Mouse (Mus musculus): Measurements from ENCODE around the gene Themis2. TPM values are rescaled to one million over a fixed set of nuclear protein-coding genes. Genes with fewer than 3 reads are reported as not detected.
A peak's percentile ranks its signal among the peaks of the same experiment; 100 is the strongest.

Themis2 gene
- total and polyA plus RNA-seq, 3 experiments: 9.3 to 35.7 (median 14.2) TPM

- Histone ChIP-seq H3K79me2 (replicated peaks; ENCODE audit: control insufficient read depth, extremely low read depth, insufficient read depth, poor library complexity, severe bottlenecking) (peaks cover 10% of the 10 kb centered on the region), H3K4me3 (replicated peaks in 1 of 3; ENCODE audit: low read depth in 2 of 3, low read length in 2 of 3, poor library complexity in 1 of 3) (no peak overlapping the region), H3K27me3 (replicated peaks) (no peaks in the 10 kb centered on the region), H3K27ac (ENCODE audit: insufficient read depth, low read depth) (no peak overlapping the region), H3K36me3 (replicated peaks in 1 of 2; ENCODE audit: control insufficient read depth in 1 of 2, insufficient read depth in 1 of 2, low read length in 1 of 2) (peaks cover 67 to 90% of the 10 kb centered on the region in 2 experiments), H3K9ac (ENCODE audit: insufficient read depth, low read depth) (no peak overlapping the region), H3K9me3 (replicated peaks; ENCODE audit: low read length) (no peaks in the 10 kb centered on the region), H3K4me1 (ENCODE audit: control insufficient read depth in 1 of 2, insufficient read depth in 2 of 2) (peaks cover 16 to 58% of the 10 kb centered on the region in 2 experiments), H3K4me2 (ENCODE audit: insufficient read depth, low read depth, poor library complexity, severe bottlenecking) (no peak overlapping the region)
- in situ Hi-C loops (cut with MboI; ENCODE audit: low pct_ligation_motif_present, low pct_unique_long_range_greater_than_20kb, low sequenced_read_pairs) (loop anchor here (5.0 kb wide), 1 partner anchor 42 kb away; no protein-coding TSS in a partner anchor), dilution Hi-C loops (cut with MboI; ENCODE audit: extremely low pct_ligation_motif_present, extremely low pct_unique_long_range_greater_than_20kb, low sequenced_read_pairs) (no loop called here)
- TF ChIP-seq POLR2A (IDR thresholded peaks at IDR 0.05; ENCODE audit: low read depth, low read length): 0 out of 2 replicates have a peak, but pooled peaks have one; percentile 27
- no peak for TF ChIP-seq E2F4 (IDR thresholded peaks at IDR 0.05; ENCODE audit: insufficient replicate concordance, low read depth, low read length)
- no peak for DNase-seq (ENCODE audit: extremely low read depth)
Observed at GRCm38 (mm10) chr4:132774905-132775304, 21.3 kb downstream of the Themis2 start.

- in situ Hi-C loops (cut with MboI; ENCODE audit: low pct_ligation_motif_present, low pct_unique_long_range_greater_than_20kb, low sequenced_read_pairs): no loop called here
- Histone ChIP-seq H3K9ac (ENCODE audit: insufficient read depth, low read depth) (no peak overlapping the region), H3K4me1 (ENCODE audit: control insufficient read depth in 1 of 2, insufficient read depth in 2 of 2) (peaks cover 0 to 43% of the 10 kb centered on the region in 2 experiments; a peak in 2 of 4 replicates), H3K79me2 (replicated peaks; ENCODE audit: control insufficient read depth, extremely low read depth, insufficient read depth, poor library complexity, severe bottlenecking) (peaks cover 25% of the 10 kb centered on the region), H3K36me3 (replicated peaks in 1 of 2; ENCODE audit: control insufficient read depth in 1 of 2, insufficient read depth in 1 of 2, low read length in 1 of 2) (peaks cover 57 to 72% of the 10 kb centered on the region in 2 experiments), H3K27ac (ENCODE audit: insufficient read depth, low read depth) (no peak overlapping the region), H3K27me3 (replicated peaks) (no peaks in the 10 kb centered on the region), H3K4me3 (replicated peaks in 1 of 3; ENCODE audit: low read depth in 2 of 3, low read length in 2 of 3, poor library complexity in 1 of 3) (no peak overlapping the region), H3K4me2 (ENCODE audit: insufficient read depth, low read depth, poor library complexity, severe bottlenecking) (no peak overlapping the region), H3K9me3 (replicated peaks; ENCODE audit: low read length) (no peaks in the 10 kb centered on the region)
- dilution Hi-C loops (cut with MboI; ENCODE audit: extremely low pct_ligation_motif_present, extremely low pct_unique_long_range_greater_than_20kb, low sequenced_read_pairs): no loop called here
- TF ChIP-seq ZNF384 (IDR thresholded peaks at IDR 0.05; ENCODE audit: low read depth, low read length) (no peak), E2F4 (IDR thresholded peaks at IDR 0.05; ENCODE audit: insufficient replicate concordance, low read depth, low read length) (no peak)
- no peak for DNase-seq (ENCODE audit: extremely low read depth)
Observed at GRCm38 (mm10) chr4:132771776-132772175, 24.4 kb downstream of the Themis2 start.

- no peaks in the 10 kb centered on the region for H3K9me3 ChIP-seq (replicated peaks; ENCODE audit: low read length)
- peak within 1 kb of the TSS; percentile 34; the same call in 1 of the 2 replicates for H3K27ac ChIP-seq (ENCODE audit: insufficient read depth, low read depth)
- DNase-seq (ENCODE audit: extremely low read depth): peak; percentile 100
- in situ Hi-C loops (cut with MboI; ENCODE audit: low pct_ligation_motif_present, low pct_unique_long_range_greater_than_20kb, low sequenced_read_pairs): no loop called here
- peaks cover 25% of the 10 kb centered on the region for H3K79me2 ChIP-seq (replicated peaks; ENCODE audit: control insufficient read depth, extremely low read depth, insufficient read depth, poor library complexity, severe bottlenecking)
- H3K4me3 ChIP-seq (replicated peaks in 1 of 3; ENCODE audit: low read depth in 2 of 3, low read length in 2 of 3, poor library complexity in 1 of 3): peak within 1 kb of the TSS; percentile 82 to 95 (median 91)
- dilution Hi-C loops (cut with MboI; ENCODE audit: extremely low pct_ligation_motif_present, extremely low pct_unique_long_range_greater_than_20kb, low sequenced_read_pairs): no loop called here
- H3K27me3 ChIP-seq (replicated peaks): no peaks in the 10 kb centered on the region
- peak within 1 kb of the TSS; percentile 95 for H3K9ac ChIP-seq (ENCODE audit: insufficient read depth, low read depth)
- H3K4me2 ChIP-seq (ENCODE audit: insufficient read depth, low read depth, poor library complexity, severe bottlenecking): peak within 1 kb of the TSS; percentile 77
- peaks cover 0 to 26% of the 10 kb centered on the region in 2 experiments; a peak in 2 of 4 replicates for H3K4me1 ChIP-seq (ENCODE audit: control insufficient read depth in 1 of 2, insufficient read depth in 2 of 2)
- peaks cover 27 to 37% of the 10 kb centered on the region in 2 experiments for H3K36me3 ChIP-seq (replicated peaks in 1 of 2; ENCODE audit: control insufficient read depth in 1 of 2, insufficient read depth in 1 of 2, low read length in 1 of 2)
- TF ChIP-seq CHD1 (IDR thresholded peaks at IDR 0.05; ENCODE audit: low read depth, low read length): no peak
- peak; percentile 43; the same call in 1 of the 2 replicates for TF ChIP-seq ZMIZ1 (IDR thresholded peaks at IDR 0.05; ENCODE audit: low read depth, low read length)
- TF ChIP-seq GABPA (IDR thresholded peaks at IDR 0.05; ENCODE audit: insufficient replicate concordance, low read depth, low read length): no peak; the same call in 1 of the 2 replicates
- TF ChIP-seq ZKSCAN1 (IDR thresholded peaks at IDR 0.05; ENCODE audit: borderline replicate concordance, low read depth, low read length): no peak
- TF ChIP-seq POLR2A (IDR thresholded peaks at IDR 0.05; ENCODE audit: low read depth, low read length): peak; percentile 90
- peak; percentile 32; the same call in 1 of the 2 replicates for TF ChIP-seq TCF12 (IDR thresholded peaks at IDR 0.05; ENCODE audit: low read depth, low read length)
- peak; percentile 96 for TF ChIP-seq ELF1 (IDR thresholded peaks at IDR 0.05; ENCODE audit: low read depth, low read length)
- TF ChIP-seq POLR2AphosphoS2 (IDR thresholded peaks at IDR 0.05; ENCODE audit: low read depth, low read length): peak; percentile 81
- no peak for TF ChIP-seq UBTF (IDR thresholded peaks at IDR 0.05; ENCODE audit: low read depth, low read length)
- TF ChIP-seq MEF2A (IDR thresholded peaks at IDR 0.05; ENCODE audit: borderline replicate concordance, low read depth, low read length): peak; percentile 66
- peak; percentile 78 for TF ChIP-seq TBP (conservative IDR thresholded peaks at IDR 0.05; ENCODE audit: low read depth, low read length)
- peak; percentile 94 for TF ChIP-seq MXI1 (IDR thresholded peaks at IDR 0.05; ENCODE audit: low read depth, low read length)
- TF ChIP-seq USF1 (IDR thresholded peaks at IDR 0.05; ENCODE audit: low read depth, low read length): no peak
- no peak for TF ChIP-seq JUND (conservative IDR thresholded peaks at IDR 0.05; ENCODE audit: low read depth, low read length)
- TF ChIP-seq IRF4 (IDR thresholded peaks at IDR 0.05; ENCODE audit: low read depth, low read length): peak; percentile 67; the same call in 1 of the 2 replicates
- peak; percentile 93; the same call in 1 of the 2 replicates for TF ChIP-seq KAT2A (IDR thresholded peaks at IDR 0.05; ENCODE audit: insufficient replicate concordance, low read length)
- TF ChIP-seq SMC3 (IDR thresholded peaks at IDR 0.05; ENCODE audit: low read depth, low read length): no peak
- TF ChIP-seq ZC3H11A (IDR thresholded peaks at IDR 0.05; ENCODE audit: low read depth, low read length): no peak
- no peak for TF ChIP-seq CTCF (conservative IDR thresholded peaks at IDR 0.05 in 1 of 2, IDR thresholded peaks at IDR 0.05 in 1 of 2; ENCODE audit: low read depth in 2 of 2, low read length in 2 of 2)
- TF ChIP-seq RCOR1 (conservative IDR thresholded peaks at IDR 0.05; ENCODE audit: low read depth, low read length): peak; percentile 76; the same call in 1 of the 2 replicates
Observed at GRCm38 (mm10) chr4:132767914-132768876, 28.0 kb downstream of the Themis2 start, which contains the start of gene Rpa2. Gene Rpa2, plus strand, starts transcription at chr4:132768332.

All from CH12.LX (cell line).